In genomic region chr2:160780834-160781219, GRCm38 (mm10) we compare ENCODE assay signal across 16 mouse cellular contexts. TPM values are rescaled to one million over a fixed set of nuclear protein-coding genes. Genes with fewer than 3 reads are reported as not detected.
DNase-seq lines count a peak whose midpoint lies in the region; ATAC-seq lines count a peak whose summit lies in the region.
"Had no signal": no experiment of that assay in that cellular context is flagged by ENCODE, and none has a peak within 500 bp of the region (broad histone marks: within the 10 kb centered on the region; RNA-seq: fewer than 3 reads in every experiment).

No protein-coding gene starts in this region.

- intact Hi-C loops in left cerebral cortex, postnatal 10 days (cut with DNase I) = no loop called here
- intact Hi-C loops in heart, postnatal 10 days (cut with DNase I) = no loop called here

- 0 out of 2 replicates have a peak, but pooled peaks have one; percentile 37 for ATAC-seq in cerebellum, adult (ENCODE audit: insufficient number of reproducible peaks, low FRiP score, low TSS enrichment)
- ATAC-seq: forebrain, embryonic 15.5 days; intestine, postnatal 0 days had no signal

- no peak for DNase-seq in cerebellum, postnatal 4 days (ENCODE audit: low spot score in 2 of 2)
- DNase-seq in cerebellum, adult 11-12 months = peak; percentile 67
- peak; percentile 41 for DNase-seq in cerebellum, adult 8-10 months
- DNase-seq in cerebellum, postnatal 36 days = peak; percentile 42 to 44
- no peak for DNase-seq in urinary bladder, postnatal 14 days (ENCODE audit: low spot score)
- no peak for DNase-seq in left cerebral cortex, postnatal 10 days (ENCODE audit: extremely low spot score in 1 of 2, low spot score in 2 of 2)
- no peak for DNase-seq in heart, postnatal 10 days
- DNase-seq: adrenal gland, postnatal 10 days; adrenal gland, postnatal 36 days; embryo, embryonic 11 days; gastrocnemius, postnatal 25 days; heart, adult 18-20 months; heart, postnatal 14 days had no signal

RNA-seq across cellular contexts. Expression of gene Plcg1, which starts 49.7 kb away (rescaled TPM):
- 100 to 1,000 TPM; 123 to 130 TPM for total RNA-seq in left cerebral cortex, postnatal 10 days (2021)
- 10 to 100 TPM; 97.2 to 99.0 TPM for total RNA-seq in heart, postnatal 10 days (2021)

Comparison
In these comparisons a context has a peak if more than half of its experiments do, and no peak if none do; other contexts are left out.
1. DNase-seq: peak in cerebellum, adult 11-12 months (single experiment), cerebellum, adult 8-10 months (single experiment) and cerebellum, postnatal 36 days (2 of 2); none in cerebellum, postnatal 4 days (0 of 2), urinary bladder, postnatal 14 days (single experiment), left cerebral cortex, postnatal 10 days (0 of 2) and heart, postnatal 10 days (0 of 2).